In the genomic region with DNA sequence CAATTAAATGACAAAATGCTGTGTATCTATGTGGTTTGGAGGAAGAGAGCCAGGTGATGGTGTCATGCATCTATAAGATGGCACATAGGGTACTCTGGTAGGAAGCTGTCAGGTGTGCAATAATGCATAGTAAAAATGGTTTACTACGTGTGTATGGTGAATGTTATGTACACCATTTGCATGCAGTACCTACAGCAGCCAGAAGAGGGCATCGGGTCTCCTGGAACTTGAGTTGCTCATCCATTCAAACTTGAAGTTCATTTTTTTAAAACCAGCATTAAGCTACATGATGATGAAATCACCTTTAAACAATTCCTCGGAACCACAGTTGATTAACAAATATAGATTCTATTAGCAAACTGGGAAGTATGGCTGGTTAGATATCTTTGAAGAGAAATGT, we compare ENCODE assay signal across 1 mouse cellular context.
TF ChIP-seq lines count a peak whose summit lies in the region.

No protein-coding gene starts in this region.

TF ChIP-seq in ES-E14, 5 proteins besides CTCF, POLR2A, EP300 and RAD21:
- TF ChIP-seq HCFC1 (IDR thresholded peaks at IDR 0.05; ENCODE audit: borderline replicate concordance, insufficient read depth, low read length): no peak
- TF ChIP-seq CHD2 (IDR thresholded peaks at IDR 0.05; ENCODE audit: low read depth, low read length): no peak
- TF ChIP-seq ZNF384 (IDR thresholded peaks at IDR 0.05; ENCODE audit: low read depth, low read length): no peak
- no peak for TF ChIP-seq ZC3H11A (IDR thresholded peaks at IDR 0.05; ENCODE audit: borderline replicate concordance, low read depth, low read length)
- TF ChIP-seq MAFK (IDR thresholded peaks at IDR 0.05; ENCODE audit: insufficient read depth, low read depth, low read length): no peak
